Mouse (Mus musculus) MEL (cell line): ENCODE results near the gene Sorcs2. TPM values are rescaled to one million over a fixed set of nuclear protein-coding genes. Genes with fewer than 3 reads are reported as not detected.

Experiments
- DNase-seq: peaks from one replicate; pipeline ENCODE4 v3.0.0; 2011; ENCODE audit warnings: low read depth, low spot score
- H3K27ac ChIP-seq: 2 replicates; pipeline ENCODE4 v1.5.1; 2012; ENCODE audit warnings: low read depth, mild to moderate bottlenecking, control low read depth, low read length, moderate library complexity; ENCODE audit not compliant: control insufficient read depth
- H3K27me3 ChIP-seq, 2 experiments: fragments of 150-350 bp in 1 of 2; sonication (generic) in 1 of 2; 2 replicates each; pipeline ENCODE4 v1.6.1; 2012; ENCODE audit warnings: low read length in 2 of 2, mild to moderate bottlenecking in 2 of 2, improper control_type of control experiment in 1 of 2, moderate library complexity in 1 of 2; ENCODE audit not compliant: insufficient read depth in 2 of 2, control insufficient read depth in 1 of 2
- H3K36me3 ChIP-seq, 2 experiments: 2 replicates each; pipeline ENCODE4 v1.6.1; 2012 to 2014; ENCODE audit warnings: low read length in 2 of 2, improper control_type of control experiment in 1 of 2, inconsistent platforms in 1 of 2, mild to moderate bottlenecking in 1 of 2; ENCODE audit not compliant: insufficient read depth in 2 of 2, control insufficient read depth in 1 of 2
- H3K4me1 ChIP-seq, 2 experiments: fragments of 150-350 bp in 1 of 2; sonication (generic) in 1 of 2; 2 replicates each; pipeline ENCODE4 v1.6.1; 2012; ENCODE audit warnings: low read length in 2 of 2, improper control_type of control experiment in 1 of 2, mild to moderate bottlenecking in 1 of 2; ENCODE audit not compliant: insufficient read depth in 2 of 2, control insufficient read depth in 1 of 2
- H3K4me3 ChIP-seq, 2 experiments: fragments of 150-350 bp in 1 of 2; sonication (generic) in 1 of 2; 2 replicates each; pipeline ENCODE4 v1.5.1; 2012; ENCODE audit warnings: low read depth in 2 of 2, low read length in 2 of 2, mild to moderate bottlenecking in 2 of 2, moderate library complexity in 2 of 2, control low read depth in 1 of 2, improper control_type of control experiment in 1 of 2; ENCODE audit not compliant: control insufficient read depth in 1 of 2, insufficient read depth in 1 of 2
- H3K79me2 ChIP-seq: 2 replicates; pipeline ENCODE4 v1.6.1; 2012; ENCODE audit warnings: mild to moderate bottlenecking, low read length, moderate library complexity; ENCODE audit not compliant: control insufficient read depth, poor library complexity, insufficient read depth
- H3K9ac ChIP-seq: 2 replicates; pipeline ENCODE4 v1.6.1; 2012; ENCODE audit warnings: low read depth, mild to moderate bottlenecking, control low read depth, low read length, moderate library complexity; ENCODE audit not compliant: control insufficient read depth, poor library complexity, severe bottlenecking
- H3K9me3 ChIP-seq: fragments of 150-350 bp; sonication (generic); replicated peaks from 2 replicates; pipeline ENCODE4 v1.6.1; 2012; ENCODE audit warnings: mild to moderate bottlenecking, low read length, improper control_type of control experiment, moderate library complexity; ENCODE audit not compliant: insufficient read depth
- BHLHE40 ChIP-seq: IDR thresholded peaks from 2 replicates; pipeline ENCODE4 v1.6.1; 2012; ENCODE audit warnings: low read depth, mild to moderate bottlenecking, inconsistent platforms, low read length, improper control_type of control experiment, borderline replicate concordance
- CHD1 ChIP-seq: IDR thresholded peaks from 2 replicates; pipeline ENCODE4 v1.6.1; 2012; ENCODE audit warnings: low read depth, mild to moderate bottlenecking, inconsistent platforms, low read length, improper control_type of control experiment
- CTCF ChIP-seq, 3 experiments: IDR thresholded peaks in 2 of 3; conservative IDR thresholded peaks in 1 of 3; 2 replicates each; pipeline ENCODE4 v1.5.1; 2011 to 2012; ENCODE audit warnings: low read length in 3 of 3, low read depth in 2 of 3, mild to moderate bottlenecking in 2 of 3, improper control_type of control experiment in 1 of 3, inconsistent platforms in 1 of 3, mixed read lengths in 1 of 3, moderate library complexity in 1 of 3; ENCODE audit not compliant: control insufficient read depth in 1 of 3, insufficient read depth in 1 of 3, poor library complexity in 1 of 3, severe bottlenecking in 1 of 3
- E2F4 ChIP-seq: IDR thresholded peaks from 2 replicates; pipeline ENCODE4 v1.6.1; 2011; ENCODE audit warnings: low read depth, low read length, improper control_type of control experiment, borderline replicate concordance
- ELF1 ChIP-seq: IDR thresholded peaks from 2 replicates; pipeline ENCODE4 v1.6.1; 2014; ENCODE audit warnings: low read depth, mild to moderate bottlenecking, inconsistent platforms, low read length, improper control_type of control experiment, moderate library complexity
- ETS1 ChIP-seq: IDR thresholded peaks from 2 replicates; pipeline ENCODE4 v1.6.1; 2012; ENCODE audit warnings: low read depth, mild to moderate bottlenecking, inconsistent platforms, low read length, improper control_type of control experiment, moderate library complexity
- GATA1 ChIP-seq: IDR thresholded peaks from 2 replicates; pipeline ENCODE4 v1.6.1; 2011; ENCODE audit warnings: low read depth, low read length, improper control_type of control experiment
- HCFC1 ChIP-seq: IDR thresholded peaks from 2 replicates; pipeline ENCODE4 v1.6.1; 2012; ENCODE audit warnings: low read depth, mild to moderate bottlenecking, inconsistent platforms, low read length, improper control_type of control experiment, moderate library complexity
- JUND ChIP-seq: IDR thresholded peaks from 2 replicates; pipeline ENCODE4 v1.6.1; 2011; ENCODE audit warnings: low read depth, mild to moderate bottlenecking, improper control_type of control experiment, low read length
- KAT2A ChIP-seq: conservative IDR thresholded peaks from 2 replicates; pipeline ENCODE4 v1.6.1; 2012; ENCODE audit warnings: low read depth, low read length, improper control_type of control experiment, inconsistent platforms
- MAX ChIP-seq: IDR thresholded peaks from 2 replicates; pipeline ENCODE4 v1.6.1; 2011; ENCODE audit warnings: low read length, improper control_type of control experiment
- NELFE ChIP-seq: IDR thresholded peaks from 2 replicates; pipeline ENCODE4 v1.6.1; 2011; ENCODE audit warnings: low read depth, low read length, improper control_type of control experiment
- POLR2A ChIP-seq, 2 experiments: IDR thresholded peaks; 2 replicates each; pipeline ENCODE4 v1.6.1; 2011 to 2012; ENCODE audit warnings: low read length in 2 of 2, mild to moderate bottlenecking in 2 of 2, control low read depth in 1 of 2, improper control_type of control experiment in 1 of 2, low read depth in 1 of 2, moderate library complexity in 1 of 2; ENCODE audit not compliant: control insufficient read depth in 1 of 2, insufficient read depth in 1 of 2, poor library complexity in 1 of 2
- RCOR1 ChIP-seq: IDR thresholded peaks from 2 replicates; pipeline ENCODE4 v1.6.1; 2012; ENCODE audit warnings: low read depth, mild to moderate bottlenecking, inconsistent platforms, low read length, improper control_type of control experiment
- TAL1 ChIP-seq: IDR thresholded peaks from 2 replicates; pipeline ENCODE4 v1.6.1; 2012; ENCODE audit warnings: mild to moderate bottlenecking, inconsistent platforms, low read length, moderate library complexity, mixed read lengths
- TBP ChIP-seq: IDR thresholded peaks from 2 replicates; pipeline ENCODE4 v1.8.0; 2011; ENCODE audit warnings: low read depth, low read length, improper control_type of control experiment
- TCF12 ChIP-seq: IDR thresholded peaks from 2 replicates; pipeline ENCODE4 v1.6.1; 2014; ENCODE audit warnings: low read depth, mild to moderate bottlenecking, inconsistent platforms, low read length, improper control_type of control experiment, moderate library complexity
- UBTF ChIP-seq: IDR thresholded peaks from 2 replicates; pipeline ENCODE4 v1.6.1; 2012; ENCODE audit warnings: low read depth, mild to moderate bottlenecking, inconsistent platforms, low read length, improper control_type of control experiment, moderate library complexity, borderline replicate concordance; ENCODE audit not compliant: insufficient read depth
- ZKSCAN1 ChIP-seq: IDR thresholded peaks from 2 replicates; pipeline ENCODE4 v1.6.1; 2012; ENCODE audit warnings: low read depth, mild to moderate bottlenecking, inconsistent platforms, low read length, improper control_type of control experiment, moderate library complexity
- ZMIZ1 ChIP-seq: IDR thresholded peaks from 2 replicates; pipeline ENCODE4 v1.6.1; 2012; ENCODE audit warnings: low read depth, mild to moderate bottlenecking, inconsistent platforms, low read length, improper control_type of control experiment, moderate library complexity
- ZNF384 ChIP-seq: IDR thresholded peaks from 2 replicates; pipeline ENCODE4 v1.6.1; 2012; ENCODE audit warnings: low read depth, mild to moderate bottlenecking, inconsistent platforms, low read length, improper control_type of control experiment
- polyA plus RNA-seq, 2 experiments: library from polyadenylated mRNA; stranded (reverse) in 1 of 2; unstranded in 1 of 2; fragments of >175 nt in 1 of 2; fragments of >200 nt in 1 of 2; gene quantifications; 2 replicates each; pipeline versions ENCODE4 v1.2.1 to v1.2.4; 2012; ENCODE audit warnings: low replicate concordance in 2 of 2, low read depth in 1 of 2; ENCODE audit not compliant: insufficient read length in 2 of 2, insufficient read depth in 1 of 2, missing spikeins in 1 of 2
- total RNA-seq: library from RNA; depleted of rRNA; stranded (reverse); fragments of 300-350 nt; gene quantifications from 2 replicates; pipeline ENCODE4 v1.2.3, GENCODE M21; 2012

Sorcs2 gene
- total and polyA plus RNA-seq, 3 experiments, result not detected

GRCm38 (mm10) chr5:36323526-36323925 is 74.4 kb downstream of the Sorcs2 start:
- H3K4me1 ChIP-seq, result no peaks in the 10 kb centered on the region
- H3K79me2 ChIP-seq, result no peaks in the 10 kb centered on the region
- H3K27ac ChIP-seq, result no peak overlapping the region
- TF ChIP-seq TBP (no peak), HCFC1 (no peak), CTCF (IDR thresholded peaks at IDR 0.05 in 2 of 3, conservative IDR thresholded peaks at IDR 0.05 in 1 of 3; ENCODE audit: control insufficient read depth in 1 of 3, insufficient read depth in 1 of 3, low read depth in 2 of 3, low read length in 3 of 3, poor library complexity in 1 of 3, severe bottlenecking in 1 of 3) (peak in 1 of 3 experiments; percentile 18; a peak in 1 of 6 replicates), BHLHE40 (no peak)
- no peak for DNase-seq
- H3K36me3 ChIP-seq, result no peaks in the 10 kb centered on the region
- no peak overlapping the region for H3K9ac ChIP-seq
- H3K9me3 ChIP-seq, result no peaks in the 10 kb centered on the region
- no peaks in the 10 kb centered on the region for H3K27me3 ChIP-seq
- no peak overlapping the region for H3K4me3 ChIP-seq

- no peaks in the 10 kb centered on the region for H3K36me3 ChIP-seq
- H3K79me2 ChIP-seq, result no peaks in the 10 kb centered on the region
- no peak overlapping the region for H3K27ac ChIP-seq
- DNase-seq, result no peak
- H3K9me3 ChIP-seq, result no peaks in the 10 kb centered on the region
- H3K4me3 ChIP-seq, result no peak overlapping the region
- H3K4me1 ChIP-seq, result no peaks in the 10 kb centered on the region
- no peak for TF ChIP-seq MAX
- TF ChIP-seq TBP, result no peak
- no peak overlapping the region for H3K9ac ChIP-seq
- H3K27me3 ChIP-seq, result no peaks in the 10 kb centered on the region
Measured at GRCm38 (mm10) chr5:36321581-36321980, 76.4 kb downstream of the Sorcs2 start.

- no peaks in the 10 kb centered on the region for H3K4me1 ChIP-seq
Measured at GRCm38 (mm10) chr5:36320667-36321066, 77.3 kb downstream of the Sorcs2 start.

More at GRCm38 (mm10) chr5:36320667-36321066, 77.3 kb downstream of the Sorcs2 start:
- no peak for TF ChIP-seq GATA1
- TF ChIP-seq ZMIZ1, result no peak
- TF ChIP-seq TAL1, result no peak
- no peak for TF ChIP-seq TBP
- TF ChIP-seq POLR2A (IDR thresholded peaks at IDR 0.05; ENCODE audit: control insufficient read depth in 1 of 2, insufficient read depth in 1 of 2, low read depth in 1 of 2, low read length in 2 of 2, poor library complexity in 1 of 2), result no peak
- TF ChIP-seq UBTF, result no peak
- TF ChIP-seq TCF12, result no peak
- TF ChIP-seq JUND, result no peak
- TF ChIP-seq CTCF (IDR thresholded peaks at IDR 0.05 in 2 of 3, conservative IDR thresholded peaks at IDR 0.05 in 1 of 3; ENCODE audit: control insufficient read depth in 1 of 3, insufficient read depth in 1 of 3, low read depth in 2 of 3, low read length in 3 of 3, poor library complexity in 1 of 3, severe bottlenecking in 1 of 3), result no peak
- TF ChIP-seq ELF1, result no peak
- TF ChIP-seq E2F4, result no peak
- TF ChIP-seq NELFE, result no peak
- no peak for TF ChIP-seq ZKSCAN1
- no peak for TF ChIP-seq ETS1
- TF ChIP-seq ZNF384, result no peak
- TF ChIP-seq KAT2A, result no peak
- TF ChIP-seq CHD1, result no peak
- no peak for TF ChIP-seq MAX
- TF ChIP-seq RCOR1, result no peak
- Histone ChIP-seq H3K27ac (no peak overlapping the region), H3K79me2 (no peaks in the 10 kb centered on the region), H3K4me3 (no peak overlapping the region), H3K9ac (no peak overlapping the region), H3K36me3 (no peaks in the 10 kb centered on the region), H3K27me3 (no peaks in the 10 kb centered on the region), H3K9me3 (no peaks in the 10 kb centered on the region)
- DNase-seq, result no peak
